Mouse (Mus musculus) testis, adult 2 months (tissue): ENCODE data around the gene Lca5. TPM values are rescaled to one million over a fixed set of nuclear protein-coding genes. Genes with fewer than 3 reads are reported as not detected.

Experiments
- H3K27ac ChIP-seq: fragments of 200-500 bp; 2 replicates; pipeline ENCODE4 v1.5.1; 2012; ENCODE audit warnings: low read depth, low read length; ENCODE audit not compliant: control insufficient read depth, insufficient read depth
- H3K27me3 ChIP-seq: fragments of 200-500 bp; 2 replicates; pipeline ENCODE4 v1.6.1; 2012; ENCODE audit warnings: mild to moderate bottlenecking, low read length, moderate library complexity; ENCODE audit not compliant: control insufficient read depth, insufficient read depth
- H3K36me3 ChIP-seq: fragments of 200-500 bp; 2 replicates; pipeline ENCODE4 v1.6.1; 2012; ENCODE audit warnings: mild to moderate bottlenecking, low read length; ENCODE audit not compliant: control insufficient read depth, insufficient read depth
- H3K4me1 ChIP-seq: fragments of 200-500 bp; 2 replicates; pipeline ENCODE4 v1.6.1; 2012; ENCODE audit warnings: low read length; ENCODE audit not compliant: control insufficient read depth, insufficient read depth
- H3K4me3 ChIP-seq: fragments of 200-500 bp; 2 replicates; pipeline ENCODE4 v1.5.1; 2012; ENCODE audit warnings: low read depth, mild to moderate bottlenecking, low read length, moderate library complexity, mixed read lengths; ENCODE audit not compliant: control insufficient read depth
- CTCF ChIP-seq: fragments of 200-500 bp; IDR thresholded peaks from 2 replicates; pipeline ENCODE4 v1.5.1; 2012; ENCODE audit warnings: low read depth, mild to moderate bottlenecking, inconsistent platforms, low read length, moderate library complexity; ENCODE audit not compliant: control insufficient read depth, insufficient read depth, insufficient replicate concordance
- POLR2A ChIP-seq: fragments of 200-500 bp; IDR thresholded peaks from 2 replicates; pipeline ENCODE4 v1.6.1; 2012; ENCODE audit warnings: low read depth, mild to moderate bottlenecking, inconsistent platforms, low read length, moderate library complexity; ENCODE audit not compliant: control insufficient read depth
- polyA plus RNA-seq: library from polyadenylated mRNA; depleted of rRNA; stranded (reverse); fragments of >200 nt; gene quantifications from 2 replicates; pipeline ENCODE4 v1.2.3, GENCODE M21; 2012

The Lca5 gene
- polyA plus RNA-seq, 1 experiment: 6.0 TPM

GRCm38 (mm10) chr9:83370907-83371306, 70.0 kb downstream of the Lca5 start:
- H3K36me3 ChIP-seq: no peaks in the 10 kb centered on the region
- H3K4me1 ChIP-seq: no peaks in the 10 kb centered on the region
- no peaks in the 10 kb centered on the region for H3K27me3 ChIP-seq
- TF ChIP-seq POLR2A (no peak), CTCF (no peak)
- no peak overlapping the region for H3K4me3 ChIP-seq
- H3K27ac ChIP-seq: no peak overlapping the region

GRCm38 (mm10) chr9:83368234-83368633, 72.7 kb downstream of the Lca5 start:
- no peak for TF ChIP-seq CTCF
- no peak for TF ChIP-seq POLR2A
- H3K36me3 ChIP-seq: no peaks in the 10 kb centered on the region
- H3K27ac ChIP-seq: no peak overlapping the region
- H3K4me1 ChIP-seq: no peaks in the 10 kb centered on the region
- H3K27me3 ChIP-seq: no peaks in the 10 kb centered on the region
- H3K4me3 ChIP-seq: no peak overlapping the region

- TF ChIP-seq CTCF: no peak
- TF ChIP-seq POLR2A: no peak
- Histone ChIP-seq H3K27me3 (no peaks in the 10 kb centered on the region), H3K4me3 (no peak overlapping the region), H3K36me3 (no peaks in the 10 kb centered on the region), H3K27ac (no peak overlapping the region), H3K4me1 (no peaks in the 10 kb centered on the region)
These were observed 85.1 kb downstream of the Lca5 start for GRCm38 (mm10) chr9:83355802-83356201.

GRCm38 (mm10) chr9:83353316-83353715, 87.6 kb downstream of the Lca5 start:
- H3K4me1 ChIP-seq: peaks cover 9% of the 10 kb centered on the region
- H3K27me3 ChIP-seq: no peaks in the 10 kb centered on the region
- no peaks in the 10 kb centered on the region for H3K36me3 ChIP-seq
- H3K4me3 ChIP-seq: no peak overlapping the region
- TF ChIP-seq CTCF: no peak
- TF ChIP-seq POLR2A: no peak
- H3K27ac ChIP-seq: no peak overlapping the region

- no peaks in the 10 kb centered on the region for H3K27me3 ChIP-seq
- H3K27ac ChIP-seq: no peak overlapping the region
- no peaks in the 10 kb centered on the region for H3K36me3 ChIP-seq
- H3K4me1 ChIP-seq: peaks cover 10% of the 10 kb centered on the region
- no peak overlapping the region for H3K4me3 ChIP-seq
- TF ChIP-seq POLR2A (no peak), CTCF (no peak)
These were observed 89.8 kb downstream of the Lca5 start for GRCm38 (mm10) chr9:83351171-83351570.

- TF ChIP-seq CTCF: no peak
- no peak for TF ChIP-seq POLR2A
- H3K4me3 ChIP-seq: no peak overlapping the region
- peaks cover 10% of the 10 kb centered on the region for H3K4me1 ChIP-seq
- H3K27me3 ChIP-seq: no peaks in the 10 kb centered on the region
- H3K36me3 ChIP-seq: no peaks in the 10 kb centered on the region
- H3K27ac ChIP-seq: no peak overlapping the region
These were observed 90.3 kb downstream of the Lca5 start for GRCm38 (mm10) chr9:83350613-83351012.

GRCm38 (mm10) chr9:83349905-83350304, 91.0 kb downstream of the Lca5 start:
- H3K27ac ChIP-seq: no peak overlapping the region
- peaks cover 10% of the 10 kb centered on the region for H3K4me1 ChIP-seq
- no peaks in the 10 kb centered on the region for H3K27me3 ChIP-seq
- TF ChIP-seq POLR2A (no peak), CTCF (no peak)
- H3K4me3 ChIP-seq: no peak overlapping the region
- no peaks in the 10 kb centered on the region for H3K36me3 ChIP-seq

GRCm38 (mm10) chr9:83349504-83349903, 91.4 kb downstream of the Lca5 start:
- no peak overlapping the region for H3K4me3 ChIP-seq
- TF ChIP-seq POLR2A (no peak), CTCF (no peak)
- H3K27me3 ChIP-seq: no peaks in the 10 kb centered on the region
- H3K4me1 ChIP-seq: peaks cover 10% of the 10 kb centered on the region
- no peaks in the 10 kb centered on the region for H3K36me3 ChIP-seq
- H3K27ac ChIP-seq: no peak overlapping the region
